Mouse (Mus musculus) embryonic facial prominence, embryonic 13.5 days (tissue): ENCODE results near the gene Hist1h1c. TPM values are rescaled to one million over a fixed set of nuclear protein-coding genes. Genes with fewer than 3 reads are reported as not detected.
A peak's percentile ranks its signal among the peaks of the same experiment; 100 is the strongest.
"Not testable (repeated sequence)": the region's sequence is repeated elsewhere in the genome, so short reads cannot be mapped to it uniquely, and the experiment has no call there.

Experiments
- ATAC-seq: fragments of 200-750 bp; cut with Nextera tagmentation; 2 replicates; pipeline ENCODE4 v1.8.0; 2017; ENCODE audit warnings: low read depth; ENCODE audit not compliant: insufficient number of reproducible peaks, insufficient read depth, low FRiP score, low TSS enrichment
- H3K27ac ChIP-seq: fragments of 300-500 bp; sonication (generic); 2 replicates; pipeline ENCODE4 v1.5.1; 2015; ENCODE audit warnings: moderate library complexity, mild to moderate bottlenecking, inconsistent platforms
- H3K27me3 ChIP-seq: fragments of 300-500 bp; sonication (generic); 2 replicates; pipeline ENCODE4 v1.6.1; 2015; ENCODE audit warnings: mild to moderate bottlenecking, inconsistent platforms
- H3K36me3 ChIP-seq: fragments of 300-500 bp; sonication (generic); 2 replicates; pipeline ENCODE4 v1.6.1; 2015; ENCODE audit warnings: mild to moderate bottlenecking, inconsistent platforms
- H3K4me1 ChIP-seq: fragments of 300-500 bp; sonication (generic); 2 replicates; pipeline ENCODE4 v1.6.1; 2015; ENCODE audit warnings: inconsistent platforms
- H3K4me2 ChIP-seq: fragments of 300-500 bp; sonication (generic); 2 replicates; pipeline ENCODE4 v1.6.1; 2015; ENCODE audit warnings: moderate library complexity, mild to moderate bottlenecking, inconsistent platforms
- H3K4me3 ChIP-seq: fragments of 300-500 bp; sonication (generic); 2 replicates; pipeline ENCODE4 v1.5.1; 2015; ENCODE audit warnings: mild to moderate bottlenecking, inconsistent platforms
- H3K9ac ChIP-seq: fragments of 300-500 bp; sonication (generic); 2 replicates; pipeline ENCODE4 v1.6.1; 2015; ENCODE audit warnings: mild to moderate bottlenecking, inconsistent platforms
- H3K9me3 ChIP-seq: fragments of 300-500 bp; sonication (generic); 2 replicates; pipeline ENCODE4 v1.6.1; 2016; ENCODE audit warnings: inconsistent platforms
- WGBS: fragments of 180-500 bp; shearing (Covaris S2); methylation state at CpG from one replicate; pipeline ENCODE4 v1.1.7; 2015; ENCODE audit warnings: mixed read lengths; 5-methylcytosine and 5-hydroxymethylcytosine counted together
- polyA plus RNA-seq: library from polyadenylated mRNA; unstranded; fragments of >200 nt; fragmentation: Nextera tagmentation; extraction: Ambion mirVana; gene quantifications from 2 replicates; pipeline ENCODE4 v1.2.1, GENCODE M21; 2015

Gene Hist1h1c
- polyA plus RNA-seq, 1 experiment from 2014 or later: 25.0 TPM

DNA sequence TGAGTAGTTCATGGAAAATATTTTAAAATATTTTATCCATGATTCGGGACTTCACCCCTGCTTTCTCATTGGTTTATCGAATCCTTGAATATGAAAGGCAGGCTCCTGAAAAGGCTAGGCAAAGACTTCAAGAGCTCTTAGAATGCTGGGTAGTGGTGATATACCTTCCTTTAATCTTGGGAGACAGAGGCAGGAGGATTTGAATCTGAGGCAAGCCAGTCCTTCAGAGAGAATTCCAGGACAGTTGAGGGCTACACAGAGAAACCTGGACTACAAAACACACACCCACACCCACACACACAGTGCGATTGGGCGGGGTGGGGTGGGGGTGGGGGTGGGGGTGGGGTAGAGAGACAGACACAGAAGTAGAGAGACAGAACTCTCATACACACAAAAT lies 9.3 kb downstream of the Hist1h1c start:
- H3K4me3 ChIP-seq: peak overlapping the region; percentile 48
- no peaks in the 10 kb centered on the region for H3K27me3 ChIP-seq
- H3K9ac ChIP-seq: peak overlapping the region; percentile 60; the same call in 1 of the 2 replicates
- H3K4me1 ChIP-seq: peaks cover 31% of the 10 kb centered on the region
- WGBS: 11% methylated on average over 2 of the region's 4 CpGs
- no peaks in the 10 kb centered on the region for H3K36me3 ChIP-seq
- peak overlapping the region; percentile 73 for H3K4me2 ChIP-seq
- no peaks in the 10 kb centered on the region for H3K9me3 ChIP-seq
- no peak for ATAC-seq
- H3K27ac ChIP-seq: peak overlapping the region; percentile 99

DNA sequence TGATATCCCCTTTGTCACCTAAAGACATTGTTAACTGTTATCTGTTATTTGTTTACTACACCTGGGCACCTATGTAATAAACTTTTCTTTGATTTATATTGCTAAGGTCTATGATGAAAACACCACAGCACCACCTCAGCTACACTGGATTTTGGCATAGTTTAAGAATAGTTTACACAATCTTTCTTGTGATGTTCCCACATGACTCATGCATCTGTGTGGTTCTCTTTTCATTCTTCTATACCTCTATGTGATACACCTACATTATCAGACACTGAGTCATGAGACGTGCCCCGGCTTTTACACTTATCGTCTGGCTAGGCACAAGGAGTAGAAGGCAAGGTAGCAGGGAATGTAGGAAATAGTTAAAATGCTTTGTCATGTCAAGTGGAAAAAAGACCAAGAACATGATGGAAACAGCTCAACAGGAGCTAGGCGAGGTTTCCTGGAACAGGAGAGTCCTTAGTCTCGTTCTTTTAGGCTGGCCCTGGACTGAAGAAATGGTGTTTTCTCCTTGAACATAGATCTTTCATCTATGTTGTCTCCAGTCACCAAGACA lies 11.0 kb downstream of the Hist1h1c start:
- no peak overlapping the region for H3K4me3 ChIP-seq
- H3K36me3 ChIP-seq: no peaks in the 10 kb centered on the region
- no peak overlapping the region for H3K4me2 ChIP-seq
- H3K27me3 ChIP-seq: no peaks in the 10 kb centered on the region
- peaks cover 21% of the 10 kb centered on the region; the same call in 1 of the 2 replicates for H3K4me1 ChIP-seq
- 90% methylated on average over 5 of the region's 5 CpGs for WGBS
- no peak overlapping the region for H3K9ac ChIP-seq
- H3K9me3 ChIP-seq: no peaks in the 10 kb centered on the region
- ATAC-seq: no peak
- peak overlapping the region; percentile 93 for H3K27ac ChIP-seq

DNA sequence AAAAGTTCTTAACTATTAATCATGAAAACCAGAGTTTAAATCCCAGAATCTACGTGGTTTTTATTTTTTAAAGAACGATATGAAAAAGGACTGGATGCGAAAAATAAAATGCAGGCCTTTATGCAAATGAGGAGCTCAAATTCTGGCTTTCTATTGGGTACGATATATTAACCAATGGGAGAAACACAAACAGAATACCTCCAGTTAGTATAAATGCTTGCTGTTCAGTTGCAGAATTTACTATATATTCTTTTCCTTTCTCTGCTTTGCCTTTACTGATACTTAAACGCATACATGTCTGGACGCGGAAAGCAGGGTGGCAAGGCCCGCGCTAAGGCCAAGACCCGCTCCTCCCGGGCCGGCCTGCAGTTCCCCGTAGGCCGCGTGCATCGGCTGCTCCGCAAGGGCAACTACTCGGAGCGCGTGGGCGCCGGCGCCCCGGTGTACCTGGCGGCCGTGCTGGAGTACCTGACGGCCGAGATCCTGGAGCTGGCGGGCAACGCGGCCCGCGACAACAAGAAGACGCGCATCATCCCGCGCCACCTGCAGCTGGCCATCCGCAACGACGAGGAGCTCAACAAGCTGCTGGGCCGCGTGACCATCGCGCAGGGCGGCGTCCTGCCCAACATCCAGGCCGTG lies 12.3 kb downstream of the Hist1h1c start, which contains the start of gene Hist1h2ab:
Gene Hist1h2ab, plus strand, starts transcription at position 288 of the 639 bp plus-strand sequence.
- H3K27me3 ChIP-seq, H3K9me3 ChIP-seq, H3K36me3 ChIP-seq: not testable (repeated sequence)
- H3K4me3 ChIP-seq: peak within 1 kb of the TSS; percentile 48
- 0 out of 2 replicates have a peak, but pooled peaks have one; percentile 54 for ATAC-seq
- H3K4me2 ChIP-seq: peak within 1 kb of the TSS; percentile 67
- peaks cover 21% of the 10 kb centered on the region; the same call in 1 of the 2 replicates for H3K4me1 ChIP-seq
- H3K27ac ChIP-seq: peak within 1 kb of the TSS; percentile 96
- H3K9ac ChIP-seq: peak within 1 kb of the TSS; percentile 71
- WGBS: under 1% methylated on average over 33 of the region's 47 CpGs

DNA sequence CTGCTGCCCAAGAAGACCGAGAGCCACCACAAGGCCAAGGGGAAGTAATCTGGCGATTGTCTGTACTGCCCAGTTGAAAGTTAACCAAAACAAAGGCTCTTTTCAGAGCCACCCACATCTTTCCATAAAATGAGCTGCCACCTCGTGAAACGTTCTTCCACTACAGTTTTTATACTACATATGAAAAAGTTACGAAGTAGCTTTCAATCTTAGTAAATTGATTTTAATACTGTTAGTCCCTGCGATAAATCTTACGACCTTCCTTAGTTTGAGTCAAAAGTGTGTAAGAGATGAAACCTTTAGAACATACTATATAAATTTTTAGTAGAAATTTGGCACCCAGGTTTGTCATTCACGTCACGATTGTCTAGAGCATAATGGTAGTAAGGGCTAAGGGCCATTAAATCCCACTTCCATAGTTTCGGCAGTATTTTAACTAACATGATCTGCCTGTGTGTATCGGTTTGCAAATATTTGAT lies 12.9 kb downstream of the Hist1h1c start:
- 1% methylated on average over 11 of the region's 11 CpGs for WGBS
- ATAC-seq: no peak
- H3K27me3 ChIP-seq: no peaks in the 10 kb centered on the region
- H3K27ac ChIP-seq: peak overlapping the region; percentile 96
- H3K4me3 ChIP-seq: peak overlapping the region; percentile 48
- peak overlapping the region; percentile 71 for H3K9ac ChIP-seq
- no peaks in the 10 kb centered on the region for H3K36me3 ChIP-seq
- no peaks in the 10 kb centered on the region for H3K9me3 ChIP-seq
- H3K4me2 ChIP-seq: peak overlapping the region; percentile 67
- peaks cover 21% of the 10 kb centered on the region; the same call in 1 of the 2 replicates for H3K4me1 ChIP-seq

DNA sequence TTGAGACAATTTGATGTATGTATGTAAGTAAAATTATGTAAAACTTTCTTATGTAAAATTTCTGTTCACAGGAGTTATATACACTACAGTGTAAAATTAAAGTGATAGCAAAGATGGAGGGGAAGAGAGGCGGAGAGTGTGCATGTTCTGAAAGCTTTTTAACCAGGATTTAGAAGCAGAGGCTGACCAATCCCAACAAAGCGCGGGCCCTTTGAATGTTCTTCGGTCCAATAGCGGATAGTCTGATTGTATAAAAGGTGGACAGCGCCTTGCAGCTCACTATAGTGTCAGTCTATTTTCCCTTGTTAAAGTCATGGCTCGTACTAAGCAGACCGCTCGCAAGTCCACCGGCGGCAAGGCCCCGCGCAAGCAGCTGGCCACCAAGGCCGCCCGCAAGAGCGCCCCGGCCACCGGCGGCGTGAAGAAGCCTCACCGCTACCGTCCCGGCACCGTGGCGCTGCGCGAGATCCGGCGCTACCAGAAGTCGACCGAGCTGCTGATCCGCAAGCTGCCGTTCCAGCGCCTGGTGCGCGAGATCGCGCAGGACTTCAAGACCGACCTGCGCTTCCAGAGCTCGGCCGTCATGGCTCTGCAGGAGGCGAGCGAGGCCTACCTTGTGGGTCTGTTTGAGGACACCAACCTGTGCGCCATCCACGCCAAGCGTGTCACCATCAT lies 13.6 kb downstream of the Hist1h1c start, which contains the start of gene Hist1h3b:
Gene Hist1h3b, plus strand, starts transcription at position 201 of the 675 bp plus-strand sequence.
- ATAC-seq: peak; percentile 87
- WGBS: under 1% methylated on average over 16 of the region's 47 CpGs
- Histone ChIP-seq H3K27ac (peak within 1 kb of the TSS; percentile 96), H3K4me1 (peaks cover 18% of the 10 kb centered on the region; the same call in 1 of the 2 replicates), H3K9ac (peak within 1 kb of the TSS; percentile 73), H3K4me2 (peak within 1 kb of the TSS; percentile 67), H3K4me3 (peak within 1 kb of the TSS; percentile 48)
- H3K9me3 ChIP-seq, H3K27me3 ChIP-seq, H3K36me3 ChIP-seq: not testable (repeated sequence)

DNA sequence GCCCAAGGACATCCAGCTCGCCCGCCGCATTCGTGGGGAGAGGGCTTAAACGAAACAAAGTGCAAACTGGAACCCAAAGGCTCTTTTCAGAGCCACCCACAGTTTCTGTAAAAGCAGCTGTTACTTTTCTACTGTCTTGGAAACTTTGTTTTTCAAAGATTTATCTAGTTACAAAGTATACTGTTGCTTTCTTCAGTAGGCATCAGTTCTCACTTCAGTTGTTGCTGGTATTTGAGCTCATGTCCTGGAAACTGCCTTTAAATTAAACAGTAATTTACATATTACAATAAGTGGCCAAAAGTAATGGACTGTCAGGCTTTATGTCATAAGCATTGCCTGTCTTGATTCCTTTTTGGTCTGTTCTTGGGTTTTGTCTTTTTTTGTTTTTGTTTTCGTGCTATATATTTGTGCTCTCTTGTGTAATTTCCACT lies 14.1 kb downstream of the Hist1h1c start:
- Histone ChIP-seq H3K4me2 (peak overlapping the region; percentile 67), H3K4me1 (peaks cover 19% of the 10 kb centered on the region; the same call in 1 of the 2 replicates), H3K9ac (peak overlapping the region; percentile 73), H3K27ac (peak overlapping the region; percentile 87), H3K4me3 (peak overlapping the region; percentile 42), H3K9me3 (no peaks in the 10 kb centered on the region), H3K36me3 (no peaks in the 10 kb centered on the region), H3K27me3 (no peaks in the 10 kb centered on the region)
- ATAC-seq: no peak
- WGBS: 1% methylated on average over 6 of the region's 6 CpGs

DNA sequence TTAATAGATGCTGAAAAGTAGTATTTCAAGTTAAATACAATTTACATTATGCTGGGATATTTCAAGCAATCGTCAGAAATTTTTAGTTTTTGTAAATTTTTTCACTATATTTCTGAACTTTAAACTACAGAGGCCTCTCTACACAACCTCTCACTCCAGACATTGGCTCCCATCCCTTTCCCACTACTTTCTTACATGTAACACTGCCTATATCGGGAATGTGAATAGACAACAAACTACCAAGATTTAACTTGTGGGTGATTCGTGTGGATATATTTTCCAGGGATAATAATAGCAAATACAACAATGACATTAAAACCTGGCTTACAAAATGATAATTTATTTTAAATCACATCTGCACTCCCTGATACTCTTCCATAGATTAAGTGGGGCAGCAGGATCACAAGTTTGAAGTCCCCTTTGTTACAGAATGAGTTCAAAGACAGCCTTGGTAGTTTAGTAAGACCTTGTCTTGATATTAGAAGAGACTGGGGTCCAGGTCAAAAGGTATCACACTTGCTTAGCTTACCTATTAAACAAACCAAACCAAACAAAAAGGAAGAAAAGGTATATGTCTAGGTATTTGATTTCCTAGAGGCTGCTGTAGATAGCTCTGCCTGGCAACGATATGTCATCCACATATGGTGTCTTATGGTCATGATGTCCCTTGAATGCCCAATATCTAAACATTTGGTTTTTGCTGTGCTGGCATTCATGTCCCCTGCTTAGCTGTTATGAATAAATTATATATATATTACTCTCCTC lies 14.9 kb downstream of the Hist1h1c start:
- ATAC-seq: no peak
- H3K9ac ChIP-seq: no peak overlapping the region
- peak overlapping the region; percentile 67 for H3K4me2 ChIP-seq
- WGBS: 53% methylated on average over 4 of the region's 4 CpGs
- peaks cover 12% of the 10 kb centered on the region; the same call in 1 of the 2 replicates for H3K4me1 ChIP-seq
- H3K36me3 ChIP-seq: no peaks in the 10 kb centered on the region
- no peaks in the 10 kb centered on the region for H3K27me3 ChIP-seq
- peak overlapping the region; percentile 68 for H3K27ac ChIP-seq
- no peaks in the 10 kb centered on the region for H3K9me3 ChIP-seq
- peak overlapping the region; percentile 42 for H3K4me3 ChIP-seq

DNA sequence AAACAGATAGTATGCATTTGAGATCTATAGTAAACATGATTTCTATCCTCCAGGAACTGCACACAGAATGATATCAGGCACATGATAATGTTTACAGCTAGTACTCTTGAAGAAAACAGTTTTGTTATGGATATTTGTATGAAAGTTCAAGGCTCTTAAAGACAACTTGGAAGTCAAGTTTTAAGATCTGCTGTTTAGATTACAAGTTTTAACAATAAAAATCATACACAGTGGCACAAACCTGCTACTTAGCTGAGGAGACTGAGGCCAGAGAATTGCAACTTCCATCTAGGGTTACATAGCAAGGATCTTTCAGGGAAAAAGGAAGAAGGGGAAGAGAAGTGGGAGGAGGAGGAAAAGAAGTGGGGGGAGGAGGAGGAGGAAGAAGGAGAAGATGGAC lies 16.4 kb downstream of the Hist1h1c start:
- no peaks in the 10 kb centered on the region for H3K27me3 ChIP-seq
- no peak overlapping the region for H3K4me3 ChIP-seq
- no peak overlapping the region for H3K9ac ChIP-seq
- no peak overlapping the region for H3K4me2 ChIP-seq
- peaks cover 11% of the 10 kb centered on the region for H3K4me1 ChIP-seq
- no peak for ATAC-seq
- H3K27ac ChIP-seq: 0 out of 2 replicates have a peak overlapping the region, but pooled peaks have one; percentile 11
- H3K9me3 ChIP-seq: no peaks in the 10 kb centered on the region
- H3K36me3 ChIP-seq: no peaks in the 10 kb centered on the region

DNA sequence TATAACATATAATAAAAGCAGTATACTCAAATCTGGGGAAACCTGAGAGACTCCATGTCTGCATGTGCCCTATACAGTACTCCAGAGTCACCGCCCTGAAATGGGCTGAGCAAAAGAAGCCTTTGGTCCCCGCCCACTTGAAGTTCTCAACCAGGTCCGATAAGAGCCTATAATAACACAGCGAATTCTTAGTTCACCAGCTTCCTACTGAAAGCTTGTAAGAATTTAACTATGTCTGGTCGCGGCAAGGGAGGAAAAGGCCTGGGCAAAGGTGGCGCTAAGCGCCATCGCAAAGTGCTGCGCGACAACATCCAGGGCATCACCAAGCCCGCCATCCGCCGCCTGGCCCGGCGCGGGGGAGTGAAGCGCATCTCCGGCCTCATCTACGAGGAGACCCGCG lies 18.2 kb downstream of the Hist1h1c start, which contains the start of gene Hist1h4b:
Gene Hist1h4b, plus strand, starts transcription at position 224 of the 400 bp plus-strand sequence.
- Histone ChIP-seq H3K27me3 (no peaks in the 10 kb centered on the region), H3K36me3 (no peaks in the 10 kb centered on the region), H3K9me3 (no peaks in the 10 kb centered on the region), H3K4me1 (peaks cover 17% of the 10 kb centered on the region), H3K9ac (peak within 1 kb of the TSS; percentile 77), H3K4me2 (peak within 1 kb of the TSS; percentile 80), H3K4me3 (peak within 1 kb of the TSS; percentile 46), H3K27ac (peak within 1 kb of the TSS; percentile 94)
- peak; percentile 83 for ATAC-seq
- WGBS: 0% methylated on average over 19 of the region's 22 CpGs

DNA sequence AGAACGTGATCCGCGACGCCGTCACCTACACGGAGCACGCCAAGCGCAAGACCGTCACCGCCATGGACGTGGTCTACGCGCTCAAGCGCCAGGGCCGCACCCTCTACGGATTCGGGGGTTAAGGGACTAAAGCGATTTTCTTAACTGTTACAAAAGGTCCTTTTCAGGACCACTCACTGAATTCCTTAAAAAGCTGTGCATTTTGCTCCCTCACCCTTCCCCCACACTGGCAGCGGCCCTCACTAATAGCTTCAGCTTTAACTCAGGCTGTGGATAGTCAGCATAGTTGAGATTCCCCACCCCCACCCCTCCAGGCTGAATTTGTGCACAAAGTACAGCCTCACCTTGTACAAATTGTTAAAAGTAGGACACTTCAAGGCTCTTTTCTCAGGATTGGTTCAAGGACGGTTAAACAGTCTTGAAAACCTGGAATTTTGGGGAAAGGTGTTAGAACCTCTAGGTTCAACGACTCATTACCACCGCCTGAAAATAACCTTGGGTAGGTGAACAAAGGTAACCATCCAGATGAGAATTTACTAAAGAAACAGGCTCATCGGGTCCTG lies 18.7 kb downstream of the Hist1h1c start:
- Histone ChIP-seq H3K9ac (peak overlapping the region; percentile 77), H3K9me3 (no peaks in the 10 kb centered on the region), H3K36me3 (no peaks in the 10 kb centered on the region), H3K27ac (peak overlapping the region; percentile 94), H3K4me2 (peak overlapping the region; percentile 80), H3K4me1 (peaks cover 17% of the 10 kb centered on the region), H3K27me3 (no peaks in the 10 kb centered on the region), H3K4me3 (peak overlapping the region; percentile 46)
- WGBS: under 1% methylated on average over 16 of the region's 23 CpGs
- no peak; the same call in 1 of the 2 replicates for ATAC-seq
